Mouse (Mus musculus) 416B (cell line): ENCODE measurements around the gene Tut1.

Source experiments
- DNase-seq: peaks from one replicate; pipeline ENCODE4 v3.0.0; 2011; ENCODE audit warnings: low read depth

The Tut1 gene

DNA sequence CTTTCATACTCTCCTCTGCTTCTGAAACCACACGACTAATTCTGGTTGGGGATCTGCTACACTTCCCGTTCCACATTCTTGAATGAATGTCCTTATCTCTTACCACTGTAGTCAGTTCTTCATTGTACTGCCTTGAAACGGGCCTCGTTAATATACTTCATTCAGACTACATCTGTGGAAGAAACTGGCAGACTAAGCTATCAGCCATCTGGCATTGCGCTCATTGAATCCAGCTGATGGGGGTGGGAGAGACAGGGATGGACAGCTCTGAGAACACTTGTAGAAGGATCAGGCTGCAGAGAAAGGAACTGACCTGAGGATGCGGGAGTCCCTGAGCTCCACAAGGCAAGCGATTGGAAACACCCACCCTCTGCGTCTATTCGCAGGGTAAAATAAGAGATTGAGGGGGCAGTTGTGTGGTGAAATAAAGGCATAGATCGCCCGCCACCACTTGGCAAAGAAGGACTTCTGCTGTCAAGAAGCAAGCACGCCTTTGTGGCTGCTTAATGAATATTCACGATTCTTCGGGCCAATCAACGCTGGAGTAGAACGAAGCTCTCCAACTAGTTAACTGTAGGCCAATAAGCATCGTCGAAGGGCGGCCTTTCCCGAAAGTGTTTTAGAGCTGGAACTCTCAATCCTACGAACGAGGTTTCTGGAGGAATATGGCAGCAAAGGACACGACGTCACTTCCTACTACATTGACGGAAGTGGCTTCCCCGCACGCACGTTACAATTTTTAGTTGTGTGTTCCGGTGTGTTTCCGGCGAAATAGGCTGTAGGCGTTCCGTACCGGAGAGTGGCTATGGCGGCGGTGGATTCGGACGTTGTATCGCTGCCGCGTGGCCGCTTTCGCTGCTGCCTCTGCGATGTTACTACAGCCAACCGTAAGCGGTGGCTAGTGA is at the start of gene Tut1:
TSS of gene Tut1 (plus strand) at position 713 of the 905 bp plus-strand sequence.
- DNase-seq, result peak; percentile 99

GRCm38 (mm10) chr19:8908531-8908930 is 45.1 kb upstream of the Tut1 start:
- DNase-seq, result no peak

- no peak for DNase-seq
Observed at GRCm38 (mm10) chr19:8911810-8912209, 41.8 kb upstream of the Tut1 start.

- no peak for DNase-seq
Observed at GRCm38 (mm10) chr19:8914212-8914611, 39.4 kb upstream of the Tut1 start.

DNA sequence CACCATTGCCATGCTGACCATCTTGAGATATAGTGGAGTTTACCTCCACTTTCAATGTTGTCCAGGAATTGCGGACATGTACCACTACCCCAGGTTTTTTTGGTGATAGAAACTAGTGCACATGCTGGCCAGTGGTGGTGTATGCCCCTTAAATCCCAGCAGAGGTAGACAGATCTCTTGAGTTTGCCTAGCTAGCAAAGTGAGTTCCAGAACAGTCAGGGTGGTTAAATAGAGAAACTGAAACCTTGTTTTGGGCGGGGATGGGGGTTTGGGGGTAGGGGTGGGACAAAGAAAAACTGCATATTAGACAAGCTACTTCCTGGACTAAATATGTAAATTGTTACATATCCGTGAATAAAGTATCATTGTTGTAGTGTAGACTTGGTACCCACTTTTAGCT is 34.6 kb upstream of the Tut1 start:
- DNase-seq, result no peak

DNA sequence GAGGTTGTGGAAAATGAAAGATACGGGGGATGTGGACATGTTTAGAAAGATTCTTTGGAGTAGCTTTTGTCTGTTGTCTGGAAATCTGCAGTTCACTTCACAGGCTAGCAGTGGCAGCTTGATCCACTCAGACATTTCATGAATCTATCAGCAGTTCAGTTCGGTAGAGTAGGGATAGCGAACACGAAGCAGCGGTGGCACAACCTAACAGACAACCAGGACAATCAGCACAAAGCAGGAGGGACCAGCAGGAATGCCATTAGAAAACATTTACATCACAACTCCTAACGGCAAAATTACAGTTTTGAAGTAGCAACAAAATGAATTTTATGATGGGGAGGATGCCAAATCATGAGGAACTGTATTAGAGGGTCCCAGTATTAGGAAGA is 34.0 kb upstream of the Tut1 start:
- no peak for DNase-seq

- DNase-seq, result peak; percentile 95
Observed at GRCm38 (mm10) chr19:8920073-8920736, 33.4 kb upstream of the Tut1 start, which contains the start of gene B3gat3. TSS of gene B3gat3 (plus strand) at chr19:8920374.

DNA sequence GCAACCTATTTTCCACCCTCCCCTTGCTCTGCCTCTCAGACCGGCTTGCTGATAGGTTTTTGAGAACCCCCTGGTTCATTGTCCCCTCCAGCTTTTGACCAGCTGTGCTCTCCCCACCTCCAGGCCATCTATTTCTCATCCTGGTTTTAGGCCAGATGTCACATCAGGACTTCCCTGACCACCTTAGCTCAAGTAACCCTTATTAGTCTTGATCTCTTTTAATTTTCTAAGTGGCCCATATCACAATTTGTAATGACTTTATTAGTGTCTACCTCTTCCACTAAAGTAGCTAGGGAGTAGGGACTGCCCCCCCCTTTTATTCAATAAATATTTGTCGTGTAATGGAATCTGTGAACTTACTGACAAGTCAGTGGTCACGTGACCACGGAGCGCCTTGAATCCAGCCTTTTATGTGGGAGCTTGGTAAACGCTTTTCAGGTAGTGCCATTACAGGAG is 32.8 kb upstream of the Tut1 start:
- peak; percentile 87 for DNase-seq

- DNase-seq, result no peak
Observed at GRCm38 (mm10) chr19:8921741-8922140, 31.9 kb upstream of the Tut1 start.

DNA sequence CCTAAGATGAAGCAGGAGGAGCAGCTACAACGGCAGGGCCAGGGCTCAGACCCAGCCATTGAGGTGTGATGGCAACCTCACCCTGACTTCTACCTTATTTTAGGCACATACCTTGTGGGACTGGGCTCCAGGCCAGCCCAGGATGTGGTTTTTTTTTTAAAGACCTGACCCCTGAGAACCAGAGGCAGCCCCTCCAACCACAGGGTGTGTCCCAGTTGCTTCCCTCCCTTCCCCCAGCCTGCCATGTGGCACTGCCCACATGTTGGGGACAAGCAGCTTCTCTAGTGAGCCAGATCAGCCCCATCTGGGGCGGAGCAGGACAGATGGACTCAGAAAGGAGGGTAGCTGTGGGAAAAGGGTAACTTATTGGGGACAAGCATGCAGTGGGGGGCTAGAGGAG is 26.9 kb upstream of the Tut1 start:
- no peak for DNase-seq

GRCm38 (mm10) chr19:8927891-8928525 is 25.6 kb upstream of the Tut1 start:
- DNase-seq, result no peak

DNA sequence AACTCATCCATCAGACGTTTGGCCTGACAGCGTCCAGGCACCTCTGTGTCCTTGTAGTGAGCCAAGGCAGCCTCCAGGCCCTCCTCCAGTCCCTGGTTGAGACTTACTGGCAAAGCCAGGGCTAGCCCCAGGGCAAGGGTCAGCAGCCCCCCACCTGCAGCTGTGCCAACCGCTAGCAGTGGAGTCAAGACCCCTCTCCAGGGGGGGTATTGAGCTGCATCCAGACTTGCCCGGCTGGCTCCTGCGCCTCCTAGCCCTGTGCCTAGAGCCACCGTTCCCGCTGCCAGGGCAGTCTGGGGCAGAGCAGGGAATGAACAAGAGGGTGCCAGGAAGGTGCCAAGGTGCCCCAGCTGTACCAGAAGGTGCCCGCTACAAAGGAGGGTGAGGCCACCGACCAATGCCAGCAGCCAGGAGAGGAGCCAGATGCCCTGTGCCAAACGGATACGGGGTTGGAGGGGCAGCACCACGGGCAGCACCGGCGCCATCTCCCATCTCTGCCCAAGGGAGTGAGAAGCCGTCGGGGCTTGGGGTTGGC is 24.9 kb upstream of the Tut1 start:
- no peak for DNase-seq

DNA sequence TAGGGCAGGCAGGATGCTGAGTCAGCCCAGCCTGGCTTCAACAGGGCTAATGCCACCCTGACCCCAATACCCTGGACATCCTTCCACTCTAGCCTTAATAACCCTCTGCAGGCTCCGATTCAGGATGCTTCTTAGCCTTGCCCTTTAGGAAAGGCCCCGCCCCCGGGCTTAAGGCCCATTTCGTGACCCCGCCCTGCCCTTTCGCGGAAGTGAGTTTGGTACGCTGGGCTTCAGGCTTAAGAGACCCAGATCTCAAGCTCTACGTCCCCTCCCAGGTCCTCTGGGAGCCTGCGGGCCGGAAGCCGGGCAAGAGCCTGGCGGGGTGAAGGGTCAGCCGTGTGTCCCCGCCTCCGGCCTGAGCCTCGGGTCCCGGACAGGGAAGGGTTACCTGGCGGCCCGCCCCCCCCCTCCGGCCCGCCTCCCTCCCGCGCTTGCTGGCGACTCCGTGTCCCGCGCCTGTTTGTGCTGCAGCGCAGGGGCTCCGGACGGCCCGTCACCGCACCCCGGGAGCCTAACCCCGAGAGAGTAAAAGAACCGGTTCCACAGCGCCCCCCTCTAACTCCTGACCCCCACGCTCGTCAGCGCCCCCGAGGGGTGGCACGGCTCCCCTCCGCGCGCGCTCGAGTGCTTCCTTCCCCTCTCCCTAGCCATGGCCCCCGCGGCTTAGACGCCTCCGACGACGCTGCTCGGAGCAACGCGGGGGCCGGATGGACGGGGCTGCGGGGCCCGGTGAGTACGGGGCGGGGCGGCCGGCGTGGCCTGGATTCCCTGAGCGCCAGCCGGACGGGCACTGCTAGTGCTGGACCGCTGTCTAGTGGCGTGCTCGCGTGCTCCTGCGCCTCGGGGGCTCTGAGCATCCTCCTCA is 24.2 kb upstream of the Tut1 start, which contains the start of the genes Rom1 and Eml3:
TSS of gene Rom1 (minus strand) at position 133 of the 865 bp plus-strand sequence.
TSS of gene Eml3 (plus strand) at position 329 of the 865 bp plus-strand sequence.
- peak; percentile 93 for DNase-seq

- DNase-seq, result peak; percentile 41
Observed at GRCm38 (mm10) chr19:8930117-8930516, 23.5 kb upstream of the Tut1 start.

DNA sequence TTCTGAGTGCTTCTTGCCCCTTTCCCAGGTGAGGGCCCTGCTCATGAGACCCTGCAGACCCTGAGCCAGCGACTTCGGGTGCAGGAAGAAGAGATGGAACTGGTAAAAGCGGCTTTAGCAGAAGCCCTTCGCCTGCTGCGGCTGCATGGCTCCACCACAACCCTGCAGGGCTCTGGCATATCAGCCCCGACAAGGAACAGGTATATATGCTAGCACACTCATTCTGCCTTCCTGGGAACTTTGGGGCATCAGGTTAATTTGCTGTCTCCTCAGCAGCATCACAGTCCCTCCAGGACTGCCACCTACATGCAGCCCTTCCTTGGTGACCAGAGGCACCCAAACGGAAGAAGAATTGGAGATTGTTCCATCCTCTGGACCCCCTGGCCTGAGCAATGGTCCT is 22.9 kb upstream of the Tut1 start:
- no peak for DNase-seq

DNA sequence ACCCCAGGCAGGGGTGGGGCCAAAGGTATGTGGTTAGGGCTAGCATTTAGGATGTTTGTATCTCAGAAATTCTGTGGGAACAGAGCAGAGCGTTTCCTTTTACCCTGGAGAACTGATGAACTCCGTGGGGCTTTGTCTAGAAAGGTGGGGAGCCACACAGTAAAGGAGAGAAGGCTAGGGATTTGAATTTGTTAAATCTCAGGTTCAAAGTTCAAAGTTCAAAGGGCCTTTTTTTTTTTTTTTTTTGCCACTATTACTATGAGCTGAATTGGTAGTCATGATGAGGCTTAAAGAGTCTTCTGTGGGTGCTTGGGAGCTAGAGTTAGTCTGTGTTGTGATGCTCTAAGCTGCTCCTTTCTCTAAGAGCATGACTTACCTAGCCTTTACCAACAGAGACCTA is 16.9 kb upstream of the Tut1 start:
- no peak for DNase-seq

DNA sequence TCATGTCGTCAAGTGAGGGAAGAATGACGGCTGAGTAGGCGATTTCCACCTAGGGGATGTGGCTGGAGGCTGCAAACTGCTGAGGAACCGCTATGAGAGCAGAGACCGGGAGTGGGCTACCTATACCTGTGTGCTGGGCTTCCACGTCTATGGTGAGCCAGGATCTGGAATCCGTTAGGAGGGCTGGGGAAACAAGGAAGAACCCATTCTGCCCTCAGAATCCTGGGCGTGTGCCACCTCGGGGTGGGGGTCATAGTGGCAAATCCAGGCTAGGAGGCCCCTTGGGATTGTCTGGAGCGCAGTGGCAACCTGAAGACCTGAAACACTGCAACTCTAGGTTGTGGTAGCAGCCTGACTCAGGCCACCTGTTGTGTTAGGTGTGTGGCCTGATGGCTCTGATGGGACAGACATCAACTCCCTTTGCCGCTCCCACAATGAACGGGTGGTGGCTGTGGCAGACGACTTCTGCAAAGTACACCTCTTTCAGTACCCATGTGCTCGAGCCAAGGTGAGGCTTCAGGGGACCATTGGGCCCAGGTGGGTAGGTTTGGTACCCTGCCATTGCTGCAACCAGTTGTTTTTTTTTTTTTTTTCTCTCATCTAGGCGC is 13.0 kb upstream of the Tut1 start:
- no peak for DNase-seq

DNA sequence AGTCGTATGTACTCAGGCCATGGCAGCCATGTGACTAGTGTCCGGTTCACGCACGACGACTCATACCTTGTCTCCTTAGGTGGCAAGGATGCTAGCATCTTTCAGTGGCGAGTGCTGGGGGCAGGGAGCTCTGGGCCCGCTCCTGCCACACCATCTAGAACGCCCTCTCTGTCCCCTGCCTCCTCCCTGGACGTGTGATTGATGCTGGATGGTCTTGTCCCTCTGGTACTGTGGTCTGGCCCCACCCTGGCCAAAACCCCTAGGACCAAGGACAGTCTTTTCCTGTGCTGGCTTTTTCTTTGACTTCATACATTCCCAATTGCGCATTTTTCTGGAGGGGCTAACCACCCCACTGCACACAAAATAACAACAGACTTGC is 12.5 kb upstream of the Tut1 start:
- DNase-seq, result peak; percentile 38

- DNase-seq, result peak; percentile 95
Observed at GRCm38 (mm10) chr19:8941515-8942217, 12.0 kb upstream of the Tut1 start, which contains the start of gene Mta2. TSS of gene Mta2 (plus strand) at chr19:8941875.
